Mouse (Mus musculus): ENCODE measurements around the gene Smox.

DNA sequence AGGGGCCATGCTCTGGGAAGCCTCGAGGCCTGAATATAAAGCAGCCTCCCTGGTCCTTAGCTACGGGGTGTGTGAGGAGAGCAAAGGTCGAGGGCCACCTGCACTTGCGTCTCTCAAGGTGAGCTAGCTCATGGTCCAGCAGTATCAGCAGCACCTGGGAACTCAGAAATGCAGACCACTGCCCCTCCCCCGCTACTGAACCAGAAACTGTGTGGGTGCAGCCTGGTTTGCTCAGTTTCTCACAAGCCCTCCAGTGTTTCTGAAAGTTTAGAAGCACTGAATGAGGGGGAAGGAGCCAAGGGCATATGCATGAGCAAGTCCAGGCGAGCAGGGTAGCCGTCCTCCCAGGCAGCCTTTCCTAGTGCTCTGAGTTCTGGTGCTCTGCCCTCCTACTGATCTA, 7.7 kb upstream of the Smox start:
- TF ChIP-seq CTCF (IDR thresholded peaks at IDR 0.05; ENCODE audit: low read depth, low read length) (no peak), POLR2A (IDR thresholded peaks at IDR 0.05; ENCODE audit: borderline replicate concordance, low read depth, low read length) (no peak)
